Mouse (Mus musculus) hindbrain, embryonic 12.5 days (tissue): Measurements from ENCODE around the gene Sec14l3. TPM values are rescaled to one million over a fixed set of nuclear protein-coding genes. Genes with fewer than 3 reads are reported as not detected.

Experiments used
- ATAC-seq: fragments of 200-750 bp; cut with Nextera tagmentation; 2 replicates; pipeline ENCODE4 v1.8.0; 2017; ENCODE audit warnings: moderate TSS enrichment; ENCODE audit not compliant: low FRiP score
- H3K27ac ChIP-seq: fragments of 300-500 bp; sonication (generic); 2 replicates; pipeline ENCODE4 v1.5.1; 2016; ENCODE audit warnings: mild to moderate bottlenecking
- H3K27me3 ChIP-seq: fragments of 300-500 bp; sonication (generic); 2 replicates; pipeline ENCODE4 v1.6.1; 2016; ENCODE audit warnings: mild to moderate bottlenecking
- H3K36me3 ChIP-seq: fragments of 300-500 bp; sonication (generic); 2 replicates; pipeline ENCODE4 v1.6.1; 2016; ENCODE audit warnings: mild to moderate bottlenecking
- H3K4me1 ChIP-seq: fragments of 300-500 bp; sonication (generic); 2 replicates; pipeline ENCODE4 v1.6.1; 2016
- H3K4me2 ChIP-seq: fragments of 300-500 bp; sonication (generic); replicated peaks from 2 replicates; pipeline ENCODE4 v1.6.1; 2016; ENCODE audit warnings: mild to moderate bottlenecking
- H3K4me3 ChIP-seq: fragments of 300-500 bp; sonication (generic); 2 replicates; pipeline ENCODE4 v1.5.1; 2016; ENCODE audit warnings: mild to moderate bottlenecking
- H3K9ac ChIP-seq: fragments of 300-500 bp; sonication (generic); 2 replicates; pipeline ENCODE4 v1.6.1; 2016; ENCODE audit warnings: mild to moderate bottlenecking, moderate library complexity
- H3K9me3 ChIP-seq: fragments of 300-500 bp; sonication (generic); replicated peaks from 2 replicates; pipeline ENCODE4 v1.6.1; 2016; ENCODE audit warnings: mild to moderate bottlenecking
- WGBS: fragments of 180-500 bp; shearing (Covaris S2); methylation state at CpG from one replicate; pipeline ENCODE4 v1.1.7; 2016; 5-methylcytosine and 5-hydroxymethylcytosine counted together
- polyA plus RNA-seq: library from polyadenylated mRNA; unstranded; fragments of >200 nt; fragmentation: Nextera tagmentation; extraction: Ambion mirVana; gene quantifications from 2 replicates; pipeline ENCODE4 v1.2.1, GENCODE M21; 2016

Gene Sec14l3
- polyA plus RNA-seq, 1 experiment from 2014 or later: not detected

DNA sequence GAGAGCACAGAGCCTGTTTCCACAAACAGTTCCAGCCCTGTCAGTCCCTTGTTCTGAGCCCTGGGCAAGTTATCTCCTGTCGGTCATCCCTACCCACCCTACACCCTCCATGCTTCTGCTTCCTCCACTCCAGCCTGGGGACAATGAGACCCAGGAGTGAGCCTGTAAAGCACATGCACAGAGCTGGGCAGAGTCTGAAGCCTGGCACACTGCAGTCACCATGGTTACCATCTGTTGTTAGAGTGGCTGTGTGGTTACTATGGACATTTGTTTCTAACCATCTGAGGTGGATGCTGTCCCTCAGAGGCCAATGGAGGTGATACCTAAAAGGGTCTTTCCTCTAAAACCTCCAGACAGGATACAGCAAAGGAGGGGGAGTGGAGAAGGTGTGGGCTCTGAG lies 5.0 kb downstream of the Sec14l3 start:
- Histone ChIP-seq H3K4me3 (no peak overlapping the region), H3K9ac (no peak overlapping the region), H3K27me3 (no peaks in the 10 kb centered on the region; the same call in 1 of the 2 replicates), H3K4me2 (no peak overlapping the region), H3K36me3 (no peaks in the 10 kb centered on the region), H3K27ac (no peak overlapping the region), H3K9me3 (no peaks in the 10 kb centered on the region), H3K4me1 (no peaks in the 10 kb centered on the region)
- ATAC-seq: no peak
- WGBS: 75% methylated on average over 1 of the region's 1 CpGs

- Histone ChIP-seq H3K9ac (no peak overlapping the region), H3K4me2 (no peak overlapping the region), H3K27me3 (no peaks in the 10 kb centered on the region; the same call in 1 of the 2 replicates), H3K4me1 (no peaks in the 10 kb centered on the region), H3K27ac (no peak overlapping the region), H3K9me3 (no peaks in the 10 kb centered on the region), H3K4me3 (no peak overlapping the region), H3K36me3 (no peaks in the 10 kb centered on the region)
- 17% methylated on average over 8 of the region's 8 CpGs for WGBS
- no peak for ATAC-seq
Measured at GRCm38 (mm10) chr11:4076633-4077032, 12.0 kb downstream of the Sec14l3 start.

DNA sequence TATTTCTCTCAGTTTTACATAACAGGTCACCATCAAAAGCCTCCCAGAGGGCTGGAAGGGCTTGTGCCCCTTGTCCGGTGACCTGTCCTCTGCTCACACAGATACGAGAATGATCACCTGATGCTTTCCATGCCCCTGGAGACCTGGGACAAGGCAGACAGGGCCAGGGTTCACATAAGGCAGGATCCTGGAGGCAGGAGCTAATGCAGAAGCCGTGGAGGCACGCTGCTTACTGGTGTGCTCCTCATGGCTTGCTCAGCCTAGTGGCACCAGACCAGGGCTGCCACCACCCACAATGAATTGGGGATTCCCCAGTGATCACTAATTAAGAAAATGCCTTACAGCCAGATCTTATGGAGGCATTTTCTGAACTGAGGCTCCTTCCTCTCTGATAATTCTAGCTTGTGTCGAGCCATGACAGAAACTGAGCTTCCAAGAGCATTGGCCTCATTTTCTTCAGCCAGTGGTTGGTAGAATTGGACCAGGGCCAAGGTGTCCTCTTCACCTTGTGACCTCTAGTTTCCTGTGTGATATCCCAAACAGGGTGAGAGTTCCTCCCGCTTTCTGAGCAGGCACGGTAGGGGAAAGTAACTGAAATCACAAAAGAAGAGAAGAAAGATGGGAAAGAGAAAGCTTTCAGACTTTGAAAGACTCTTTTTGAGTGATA lies 13.8 kb downstream of the Sec14l3 start:
- Histone ChIP-seq H3K27ac (no peak overlapping the region), H3K27me3 (no peaks in the 10 kb centered on the region; the same call in 1 of the 2 replicates), H3K9ac (no peak overlapping the region), H3K4me2 (no peak overlapping the region), H3K9me3 (no peaks in the 10 kb centered on the region), H3K4me3 (no peak overlapping the region), H3K36me3 (no peaks in the 10 kb centered on the region), H3K4me1 (no peaks in the 10 kb centered on the region)
- 80% methylated on average over 7 of the region's 7 CpGs for WGBS
- ATAC-seq: no peak

- Histone ChIP-seq H3K4me3 (no peak overlapping the region), H3K9ac (no peak overlapping the region), H3K4me1 (no peaks in the 10 kb centered on the region), H3K27me3 (no peaks in the 10 kb centered on the region; the same call in 1 of the 2 replicates), H3K27ac (no peak overlapping the region), H3K9me3 (no peaks in the 10 kb centered on the region), H3K36me3 (no peaks in the 10 kb centered on the region), H3K4me2 (no peak overlapping the region)
- WGBS: 20% methylated on average over 4 of the region's 4 CpGs
- no peak for ATAC-seq
Measured at GRCm38 (mm10) chr11:4080219-4080618, 15.6 kb downstream of the Sec14l3 start.

GRCm38 (mm10) chr11:4083316-4084078 lies 18.9 kb downstream of the Sec14l3 start:
- 28% methylated on average over 5 of the region's 5 CpGs for WGBS
- no peak for ATAC-seq

GRCm38 (mm10) chr11:4086246-4086645 lies 21.6 kb downstream of the Sec14l3 start:
- 75% methylated on average over 1 of the region's 1 CpGs for WGBS
- H3K27me3 ChIP-seq: no peaks in the 10 kb centered on the region
- no peak overlapping the region for H3K27ac ChIP-seq
- no peaks in the 10 kb centered on the region for H3K4me1 ChIP-seq
- no peak overlapping the region for H3K4me2 ChIP-seq
- no peaks in the 10 kb centered on the region for H3K9me3 ChIP-seq
- H3K9ac ChIP-seq: no peak overlapping the region
- ATAC-seq: no peak
- no peaks in the 10 kb centered on the region for H3K36me3 ChIP-seq
- no peak overlapping the region for H3K4me3 ChIP-seq

More at GRCm38 (mm10) chr11:4083316-4084078, 18.9 kb downstream of the Sec14l3 start:
- Histone ChIP-seq H3K4me2 (no peak overlapping the region), H3K9me3 (no peaks in the 10 kb centered on the region), H3K27ac (no peak overlapping the region), H3K4me1 (no peaks in the 10 kb centered on the region), H3K9ac (no peak overlapping the region), H3K4me3 (no peak overlapping the region), H3K36me3 (no peaks in the 10 kb centered on the region), H3K27me3 (no peaks in the 10 kb centered on the region)

DNA sequence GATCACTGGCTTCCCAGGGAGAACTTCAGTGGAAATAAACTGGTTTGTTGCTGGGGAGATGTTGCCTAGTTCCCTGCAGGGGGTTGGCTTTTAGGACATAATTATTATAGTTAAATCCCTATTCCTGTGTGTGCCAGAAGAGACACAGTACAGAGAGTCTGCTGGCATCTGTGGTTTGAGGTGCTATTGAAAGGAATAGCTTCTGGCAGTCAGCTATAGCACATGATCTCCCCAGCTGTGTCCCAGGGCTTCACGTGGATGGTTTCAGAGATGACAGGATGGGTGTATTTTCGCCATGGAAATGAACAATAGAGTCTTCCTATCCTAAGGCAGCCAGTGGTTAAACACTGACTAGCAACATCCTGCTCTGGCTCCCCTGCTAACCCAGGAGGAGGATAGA lies 22.6 kb downstream of the Sec14l3 start:
- Histone ChIP-seq H3K27me3 (no peaks in the 10 kb centered on the region), H3K36me3 (no peaks in the 10 kb centered on the region), H3K4me3 (no peak overlapping the region), H3K27ac (no peak overlapping the region), H3K4me1 (no peaks in the 10 kb centered on the region), H3K4me2 (no peak overlapping the region), H3K9ac (no peak overlapping the region), H3K9me3 (no peaks in the 10 kb centered on the region)
- ATAC-seq: no peak
- WGBS: 73% methylated on average over 2 of the region's 2 CpGs

GRCm38 (mm10) chr11:4093459-4094377 lies 29.1 kb downstream of the Sec14l3 start:
- no peaks in the 10 kb centered on the region for H3K9me3 ChIP-seq
- no peak overlapping the region for H3K9ac ChIP-seq
- H3K4me3 ChIP-seq: no peak overlapping the region
- WGBS: 90% methylated on average over 18 of the region's 18 CpGs
- no peak overlapping the region for H3K4me2 ChIP-seq
- no peak for ATAC-seq
- no peak overlapping the region for H3K27ac ChIP-seq
- no peaks in the 10 kb centered on the region for H3K27me3 ChIP-seq
- H3K4me1 ChIP-seq: peaks cover 25% of the 10 kb centered on the region
- no peaks in the 10 kb centered on the region for H3K36me3 ChIP-seq

DNA sequence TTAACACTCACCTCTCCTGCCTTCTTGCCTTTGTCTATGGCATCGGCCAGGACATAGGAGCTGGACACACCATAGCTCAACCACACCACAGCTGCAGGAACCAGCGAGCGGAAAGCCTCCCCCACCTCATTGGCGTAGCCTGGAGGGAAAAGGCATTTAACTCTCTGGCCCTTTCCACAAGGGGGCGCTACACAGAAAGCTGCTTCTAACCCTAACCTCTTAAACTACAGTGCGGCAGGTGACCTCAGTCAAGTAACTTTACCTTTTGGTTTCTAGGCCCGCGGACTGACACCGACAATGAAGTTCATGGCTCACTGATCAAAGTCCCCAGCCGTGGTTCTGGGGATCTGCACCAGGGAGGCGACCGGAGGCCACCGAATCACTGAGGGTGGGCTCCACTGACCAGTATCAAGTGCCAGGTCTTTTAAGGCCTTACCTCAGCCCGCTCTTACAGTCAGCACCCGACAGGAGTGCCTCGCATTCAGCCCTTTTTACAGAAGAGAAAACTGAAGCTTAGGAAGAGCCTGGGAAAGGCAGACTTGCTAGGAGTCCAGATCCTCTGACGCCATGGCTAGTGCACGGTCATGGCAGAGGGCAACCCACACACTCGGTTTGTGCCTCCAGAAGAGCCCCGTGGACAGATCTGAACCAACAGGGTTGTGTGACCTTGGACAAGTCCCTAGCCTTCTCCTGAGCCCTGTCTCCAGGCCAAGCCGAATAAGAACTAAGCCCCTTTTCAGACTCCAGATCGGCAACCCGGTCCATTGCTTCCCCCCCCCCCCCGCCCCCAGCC lies 29.9 kb downstream of the Sec14l3 start:
- Histone ChIP-seq H3K36me3 (no peaks in the 10 kb centered on the region), H3K4me3 (peak overlapping the region; percentile 49), H3K4me1 (peaks cover 25% of the 10 kb centered on the region), H3K4me2 (peak overlapping the region; percentile 85), H3K9me3 (no peaks in the 10 kb centered on the region), H3K9ac (peak overlapping the region; percentile 55), H3K27ac (peak overlapping the region; percentile 74), H3K27me3 (no peaks in the 10 kb centered on the region)
- 8% methylated on average over 22 of the region's 24 CpGs for WGBS
- ATAC-seq: no peak

DNA sequence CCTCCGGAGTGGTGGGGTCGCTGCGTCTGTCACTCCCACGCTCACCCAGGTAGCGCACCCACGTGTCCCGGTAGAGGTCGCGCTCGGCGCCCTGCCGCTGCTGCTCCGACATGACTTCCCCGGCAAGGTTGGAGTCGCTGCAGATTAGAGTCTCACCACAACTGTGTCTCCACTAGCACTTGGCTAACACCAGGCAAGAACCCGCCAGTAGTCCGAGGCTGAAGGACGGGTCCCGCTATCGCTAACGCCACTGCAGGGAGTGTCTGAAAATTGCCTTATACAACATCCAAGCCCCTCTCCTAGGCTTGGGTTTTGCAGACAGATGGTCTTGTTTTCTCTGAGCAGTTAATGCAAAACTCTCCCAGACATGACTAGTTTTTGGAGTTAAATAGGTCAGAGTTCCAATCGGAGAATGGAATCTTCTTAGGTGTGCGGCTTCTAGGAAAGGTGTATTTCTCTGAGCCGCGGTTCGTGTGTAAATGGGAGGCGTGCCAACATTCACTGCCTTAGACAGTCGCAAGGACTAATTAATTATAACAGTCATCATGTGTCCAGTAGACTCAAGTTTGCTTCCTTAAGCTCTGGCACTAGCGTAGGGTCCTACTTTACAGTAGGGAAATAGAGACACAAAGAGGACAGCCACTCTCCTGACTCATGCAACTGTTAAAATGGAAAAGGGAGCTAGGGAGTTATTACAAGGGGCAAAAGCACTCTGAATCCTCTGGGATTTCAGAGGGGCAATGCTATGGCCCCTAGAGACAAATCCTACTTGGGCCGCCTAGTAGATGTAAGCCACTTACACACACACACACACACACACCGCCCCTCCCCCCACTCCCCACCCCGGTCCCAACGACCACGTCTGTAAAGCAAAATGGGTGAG lies 30.8 kb downstream of the Sec14l3 start, which contains the start of gene Mtfp1:
Gene Mtfp1, minus strand, starts transcription at position 275 of the 883 bp plus-strand sequence.
- Histone ChIP-seq H3K9ac (peak within 1 kb of the TSS; percentile 86), H3K36me3 (no peaks in the 10 kb centered on the region), H3K27ac (peak within 1 kb of the TSS; percentile 87), H3K4me1 (peaks cover 25% of the 10 kb centered on the region), H3K9me3 (no peaks in the 10 kb centered on the region), H3K27me3 (no peaks in the 10 kb centered on the region), H3K4me2 (peak within 1 kb of the TSS; percentile 85), H3K4me3 (peak within 1 kb of the TSS; percentile 49)
- ATAC-seq: no peak
- WGBS: 9% methylated on average over 33 of the region's 34 CpGs
